Mouse (Mus musculus) embryo, embryonic 10 days (tissue): ENCODE measurements at regions not wholly inside any gene's neighbourhood (a gene's known extent, or its start where the extent isn't known, plus 50 kb on each side); places are given as distances from the start of the nearest gene placed in this dataset.

Experiments
- DNase-seq: peaks from one replicate; pipeline ENCODE4 v3.0.0-alpha.2; 2015; ENCODE audit warnings: low spot score

- no peak for DNase-seq
These were observed 673.8 kb upstream of the Arpp21 start for GRCm38 (mm10) chr9:112909311-112910101.

GRCm38 (mm10) chr9:112905955-112906354 is 670.2 kb upstream of the Arpp21 start:
- no peak for DNase-seq

- no peak for DNase-seq
These were observed 629.2 kb upstream of the Arpp21 start for GRCm38 (mm10) chr9:112864921-112865320.

GRCm38 (mm10) chr9:112861136-112861535 is 625.4 kb upstream of the Arpp21 start:
- no peak for DNase-seq

GRCm38 (mm10) chr9:112860307-112860893 is 624.7 kb upstream of the Arpp21 start:
- DNase-seq = no peak

GRCm38 (mm10) chr9:112841473-112841872 is 605.7 kb upstream of the Arpp21 start:
- DNase-seq = peak; percentile 15

GRCm38 (mm10) chr9:112839071-112839793 is 603.5 kb upstream of the Arpp21 start:
- DNase-seq = no peak

- no peak for DNase-seq
These were observed 601.8 kb upstream of the Arpp21 start for GRCm38 (mm10) chr9:112837563-112837962.

- no peak for DNase-seq
These were observed 598.9 kb upstream of the Arpp21 start for GRCm38 (mm10) chr9:112834441-112835245.

- DNase-seq = no peak
These were observed 595.4 kb upstream of the Arpp21 start for GRCm38 (mm10) chr9:112831102-112831501.

- DNase-seq = no peak
These were observed 592.9 kb upstream of the Arpp21 start for GRCm38 (mm10) chr9:112828602-112829001.

- no peak for DNase-seq
These were observed 590.9 kb upstream of the Arpp21 start for GRCm38 (mm10) chr9:112826592-112826991.

- DNase-seq = no peak
These were observed 586.2 kb upstream of the Arpp21 start for GRCm38 (mm10) chr9:112821940-112822339.

- DNase-seq = peak; percentile 15
These were observed 576.2 kb upstream of the Arpp21 start for GRCm38 (mm10) chr9:112811946-112812345.

- no peak for DNase-seq
These were observed 564.0 kb upstream of the Arpp21 start for GRCm38 (mm10) chr9:112799583-112800220.

GRCm38 (mm10) chr9:112793537-112793936 is 557.8 kb upstream of the Arpp21 start:
- DNase-seq = peak; percentile 64

GRCm38 (mm10) chr9:112771981-112772380 is 536.2 kb upstream of the Arpp21 start:
- DNase-seq = no peak

GRCm38 (mm10) chr9:112744616-112745015 is 508.9 kb upstream of the Arpp21 start:
- DNase-seq = no peak

GRCm38 (mm10) chr9:112743871-112744590 is 508.3 kb upstream of the Arpp21 start:
- no peak for DNase-seq

- DNase-seq = no peak
These were observed 500.0 kb upstream of the Arpp21 start for GRCm38 (mm10) chr9:112735761-112736160.

GRCm38 (mm10) chr9:112725523-112725922 is 489.8 kb upstream of the Arpp21 start:
- DNase-seq = peak; percentile 42
